Mouse (Mus musculus) neural tube, embryonic 12.5 days (tissue): ENCODE data around the gene Zbtb20. TPM values are rescaled to one million over a fixed set of nuclear protein-coding genes. Genes with fewer than 3 reads are reported as not detected.

Source experiments
- ATAC-seq: fragments of 200-750 bp; cut with Nextera tagmentation; 2 replicates; pipeline ENCODE4 v1.8.0; 2017; ENCODE audit warnings: low read depth, mild to moderate bottlenecking, moderate TSS enrichment, moderate library complexity; ENCODE audit not compliant: low FRiP score
- H3K27ac ChIP-seq: fragments of 300-500 bp; sonication (generic); 2 replicates; pipeline ENCODE4 v1.5.1; 2016
- H3K27me3 ChIP-seq: fragments of 300-500 bp; sonication (generic); replicated peaks from 2 replicates; pipeline ENCODE4 v1.6.1; 2016; ENCODE audit warnings: mild to moderate bottlenecking
- H3K36me3 ChIP-seq: fragments of 300-500 bp; sonication (generic); 2 replicates; pipeline ENCODE4 v1.6.1; 2016; ENCODE audit warnings: mild to moderate bottlenecking
- H3K4me1 ChIP-seq: fragments of 300-500 bp; sonication (generic); 2 replicates; pipeline ENCODE4 v1.6.1; 2016
- H3K4me2 ChIP-seq: fragments of 300-500 bp; sonication (generic); replicated peaks from 2 replicates; pipeline ENCODE4 v1.6.1; 2016; ENCODE audit warnings: mild to moderate bottlenecking
- H3K4me3 ChIP-seq: fragments of 300-500 bp; sonication (generic); 2 replicates; pipeline ENCODE4 v1.5.1; 2016
- H3K9ac ChIP-seq: fragments of 300-500 bp; sonication (generic); 2 replicates; pipeline ENCODE4 v1.6.1; 2016; ENCODE audit warnings: mild to moderate bottlenecking
- H3K9me3 ChIP-seq: fragments of 300-500 bp; sonication (generic); 2 replicates; pipeline ENCODE4 v1.6.1; 2016; ENCODE audit warnings: mild to moderate bottlenecking
- WGBS: fragments of 180-500 bp; shearing (Covaris S2); methylation state at CpG from one replicate; pipeline ENCODE4 v1.1.7; 2016; 5-methylcytosine and 5-hydroxymethylcytosine counted together
- polyA plus RNA-seq: library from polyadenylated mRNA; unstranded; fragments of >200 nt; fragmentation: Nextera tagmentation; extraction: Ambion mirVana; gene quantifications from 2 replicates; pipeline ENCODE4 v1.2.1, GENCODE M21; 2016

Gene Zbtb20
- polyA plus RNA-seq, 1 experiment from 2014 or later: 65.2 TPM

DNA sequence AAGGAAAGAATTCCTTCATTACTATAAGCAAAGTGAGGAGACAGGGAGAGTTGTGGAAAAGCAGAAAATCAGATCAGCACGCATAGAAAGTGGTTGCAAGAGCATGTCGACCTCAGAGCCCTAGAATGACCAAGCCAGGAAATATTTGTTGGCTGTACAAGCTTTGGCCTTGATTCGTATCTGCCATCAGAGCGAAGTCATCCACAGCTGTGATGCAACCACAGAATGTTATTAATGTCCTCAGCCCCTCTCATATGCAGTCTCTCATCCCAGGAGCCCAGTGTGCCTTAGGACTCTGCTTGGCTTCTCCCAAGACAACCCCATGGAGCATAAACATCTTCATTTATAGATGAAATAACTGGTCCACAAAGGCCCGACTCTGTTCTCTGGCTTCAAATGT, 716.4 kb downstream of the Zbtb20 start:
- H3K27me3 ChIP-seq: no peaks in the 10 kb centered on the region
- peaks cover 5% of the 10 kb centered on the region; the same call in 1 of the 2 replicates for H3K4me1 ChIP-seq
- H3K4me2 ChIP-seq: no peak overlapping the region
- H3K36me3 ChIP-seq: peaks cover 3% of the 10 kb centered on the region; the same call in 1 of the 2 replicates
- 76% methylated on average over 5 of the region's 5 CpGs for WGBS
- no peaks in the 10 kb centered on the region for H3K9me3 ChIP-seq
- no peak for ATAC-seq
- no peak overlapping the region for H3K4me3 ChIP-seq
- H3K9ac ChIP-seq: no peak overlapping the region
- H3K27ac ChIP-seq: no peak overlapping the region

DNA sequence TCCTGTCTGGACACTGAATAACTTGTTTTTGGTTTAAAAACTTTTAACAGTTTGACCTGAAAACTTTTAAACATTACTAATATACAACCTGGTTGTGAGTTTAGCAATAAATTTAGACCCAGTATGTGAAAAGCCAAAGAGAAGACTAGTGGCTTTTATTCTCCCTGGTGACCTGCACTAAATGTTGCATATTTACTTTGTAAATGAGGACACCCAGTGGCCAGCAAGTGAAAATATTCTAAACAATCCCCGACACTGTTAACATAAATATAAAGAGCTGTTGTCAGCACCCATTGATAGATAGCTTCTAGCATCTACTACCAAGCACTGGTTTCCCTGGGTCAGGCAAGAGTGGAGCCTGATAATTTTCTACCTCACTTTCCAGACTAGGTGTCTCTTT, 717.1 kb downstream of the Zbtb20 start:
- Histone ChIP-seq H3K27ac (no peak overlapping the region), H3K4me3 (no peak overlapping the region), H3K4me2 (no peak overlapping the region), H3K9ac (no peak overlapping the region), H3K27me3 (no peaks in the 10 kb centered on the region), H3K4me1 (peaks cover 5% of the 10 kb centered on the region; the same call in 1 of the 2 replicates), H3K9me3 (no peaks in the 10 kb centered on the region), H3K36me3 (peaks cover 3% of the 10 kb centered on the region; the same call in 1 of the 2 replicates)
- ATAC-seq: no peak
- WGBS: 0% methylated on average over 1 of the region's 1 CpGs

DNA sequence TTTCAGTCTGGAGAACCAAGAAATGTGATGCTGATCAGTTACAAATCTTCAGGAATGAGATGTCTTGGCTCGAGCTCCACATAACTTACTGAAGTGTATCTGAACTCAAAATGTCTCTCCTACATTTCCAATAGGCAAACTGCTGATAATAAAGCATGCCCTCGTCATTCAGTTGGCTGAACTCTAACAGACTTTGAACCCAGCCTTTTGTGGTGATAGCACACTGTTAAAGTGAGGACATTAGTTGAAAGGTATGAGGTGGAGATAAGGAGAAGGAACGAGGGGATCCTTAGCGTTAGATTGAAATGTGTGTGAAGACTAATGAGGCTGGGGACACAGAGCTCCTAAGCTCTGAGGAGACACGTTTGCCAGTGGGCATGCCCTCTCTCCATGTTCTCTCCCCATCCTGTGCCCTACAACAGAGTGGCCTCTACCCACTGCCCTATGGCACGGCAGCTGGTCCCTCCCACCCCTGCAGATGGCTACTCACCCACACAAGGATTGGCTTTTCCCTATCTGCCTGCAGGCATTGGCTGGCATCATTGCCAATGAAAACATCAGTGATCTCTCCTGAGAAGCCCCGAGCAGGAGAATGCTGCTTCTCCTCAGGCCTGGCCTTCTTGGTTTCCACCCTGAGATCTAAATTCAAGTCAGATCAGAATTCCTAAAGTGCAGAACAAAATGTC, 721.8 kb downstream of the Zbtb20 start:
- H3K9ac ChIP-seq: no peak overlapping the region
- no peak overlapping the region for H3K4me2 ChIP-seq
- peaks cover 13% of the 10 kb centered on the region; the same call in 1 of the 2 replicates for H3K36me3 ChIP-seq
- H3K27ac ChIP-seq: no peak overlapping the region
- ATAC-seq: no peak
- H3K9me3 ChIP-seq: no peaks in the 10 kb centered on the region
- 89% methylated on average over 7 of the region's 7 CpGs for WGBS
- H3K4me1 ChIP-seq: no peaks in the 10 kb centered on the region
- H3K4me3 ChIP-seq: no peak overlapping the region
- H3K27me3 ChIP-seq: no peaks in the 10 kb centered on the region

DNA sequence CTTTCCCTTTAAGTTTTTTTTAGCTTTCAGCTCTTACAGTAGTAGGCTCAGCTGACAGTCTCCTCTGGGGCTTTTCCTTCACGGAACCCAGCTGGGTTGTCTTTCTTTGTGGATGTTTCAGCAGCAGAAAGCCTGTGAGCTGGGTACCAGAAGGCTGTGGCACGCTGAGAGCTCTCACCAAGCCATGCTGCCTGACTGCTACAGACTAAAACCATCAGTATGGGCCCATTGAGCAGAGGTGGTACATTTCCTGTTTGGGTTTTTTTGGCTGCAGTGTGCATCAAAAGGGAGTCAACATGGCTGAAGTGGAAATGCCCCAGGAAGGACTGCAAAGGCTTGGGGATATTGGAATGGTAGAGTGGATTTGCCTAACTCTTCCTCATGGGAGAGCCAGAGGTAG, 724.0 kb downstream of the Zbtb20 start:
- peaks cover 15% of the 10 kb centered on the region for H3K4me1 ChIP-seq
- H3K27me3 ChIP-seq: no peaks in the 10 kb centered on the region
- no peak overlapping the region for H3K9ac ChIP-seq
- H3K4me3 ChIP-seq: no peak overlapping the region
- H3K27ac ChIP-seq: no peak overlapping the region
- no peak overlapping the region for H3K4me2 ChIP-seq
- ATAC-seq: no peak
- H3K36me3 ChIP-seq: peaks cover 10% of the 10 kb centered on the region; the same call in 1 of the 2 replicates
- 87% methylated on average over 2 of the region's 2 CpGs for WGBS
- H3K9me3 ChIP-seq: no peaks in the 10 kb centered on the region

DNA sequence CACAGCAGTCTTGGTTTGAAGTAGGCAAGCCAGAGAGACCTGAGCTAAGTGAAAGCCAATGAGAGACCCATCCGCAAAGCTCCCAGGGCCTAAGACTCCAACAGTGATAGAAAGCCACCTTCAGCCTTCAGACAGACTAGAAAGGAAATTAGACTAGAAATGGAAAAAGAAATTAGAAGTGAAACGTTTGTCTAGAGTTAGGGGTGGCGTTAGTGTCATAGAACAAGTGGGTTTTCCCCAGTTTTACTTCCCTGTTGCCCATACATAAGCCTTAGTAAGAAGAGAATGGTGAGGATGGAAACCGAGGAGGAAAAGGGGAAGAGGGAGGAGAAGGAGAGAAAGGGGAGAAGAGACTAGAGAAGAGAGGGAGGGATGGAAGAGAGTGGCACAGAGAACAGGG, 726.9 kb downstream of the Zbtb20 start:
- ATAC-seq: no peak
- 81% methylated on average over 4 of the region's 4 CpGs for WGBS
- H3K27ac ChIP-seq: no peak overlapping the region

DNA sequence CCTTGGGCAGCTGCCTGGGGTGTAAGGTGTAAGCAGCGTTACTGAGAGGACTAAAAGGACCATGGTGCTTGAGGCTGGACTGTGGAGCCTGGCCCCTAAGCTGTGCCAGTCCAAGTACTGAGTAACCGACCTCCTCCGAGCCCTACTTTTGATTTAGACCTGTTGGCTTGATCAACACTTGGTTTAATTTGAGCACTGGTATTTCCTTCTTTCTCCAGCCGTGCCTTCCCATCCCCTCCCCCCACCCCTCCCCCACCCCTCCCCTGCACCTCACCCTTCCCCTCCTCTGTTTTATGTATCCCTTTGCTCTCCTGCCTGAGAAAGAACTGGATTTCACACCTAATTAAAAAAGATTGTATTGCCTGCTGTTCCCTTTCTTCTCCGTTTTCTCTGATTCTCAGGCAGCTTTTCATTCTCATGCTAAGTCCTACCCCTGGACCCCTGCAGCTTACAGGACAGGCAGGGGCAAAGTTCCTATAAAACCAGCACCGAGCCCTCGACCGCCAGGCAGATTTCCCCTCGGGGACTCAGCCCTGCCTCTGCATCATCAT, 728.0 kb downstream of the Zbtb20 start:
- 0 out of 2 replicates have a peak overlapping the region, but pooled peaks have one; percentile 18 for H3K4me2 ChIP-seq
- H3K27ac ChIP-seq: no peak overlapping the region
- no peaks in the 10 kb centered on the region for H3K27me3 ChIP-seq

More for the DNA sequence above, 726.9 kb downstream of the Zbtb20 start:
- Histone ChIP-seq H3K36me3 (peaks cover 17% of the 10 kb centered on the region), H3K4me2 (no peak overlapping the region), H3K4me1 (peaks cover 20% of the 10 kb centered on the region), H3K4me3 (no peak overlapping the region), H3K9ac (no peak overlapping the region), H3K9me3 (peaks cover 6% of the 10 kb centered on the region; the same call in 1 of the 2 replicates), H3K27me3 (no peaks in the 10 kb centered on the region)

DNA sequence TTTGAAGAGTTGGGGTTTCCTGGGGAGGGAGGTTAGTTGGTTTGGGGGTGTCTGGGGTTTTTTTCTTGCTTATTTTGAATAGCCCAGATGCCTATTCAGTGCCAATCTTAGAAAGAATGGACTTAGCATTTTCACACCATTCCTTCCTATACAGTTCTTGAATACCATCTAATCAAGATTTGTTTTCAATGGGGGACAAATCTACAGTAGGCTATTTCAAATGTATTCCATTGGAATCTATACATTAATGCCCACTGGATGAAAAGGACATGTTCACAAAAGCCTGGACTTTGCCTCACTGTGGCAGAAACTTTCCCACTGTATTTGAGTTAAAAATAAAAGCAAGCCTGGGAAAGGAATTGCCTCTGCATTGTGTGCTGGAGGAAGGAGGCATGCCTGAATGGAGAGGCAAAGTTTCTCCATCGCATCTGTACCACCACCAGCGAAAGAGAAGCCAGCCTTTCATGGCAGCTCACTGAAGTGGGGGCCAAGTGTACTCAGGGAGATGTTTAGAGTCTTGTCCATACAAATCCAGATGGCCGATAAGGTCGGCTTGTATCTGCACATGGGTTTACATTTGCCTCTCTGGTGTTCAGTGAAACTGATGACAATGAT, 728.8 kb downstream of the Zbtb20 start:
- Histone ChIP-seq H3K36me3 (peaks cover 34% of the 10 kb centered on the region), H3K27me3 (no peaks in the 10 kb centered on the region), H3K9me3 (peaks cover 8% of the 10 kb centered on the region; the same call in 1 of the 2 replicates), H3K4me3 (no peak overlapping the region), H3K4me2 (no peak overlapping the region), H3K9ac (no peak overlapping the region), H3K27ac (no peak overlapping the region), H3K4me1 (peaks cover 20% of the 10 kb centered on the region)
- ATAC-seq: peak; percentile 54
- 25% methylated on average over 4 of the region's 4 CpGs for WGBS

More for the DNA sequence above, 728.0 kb downstream of the Zbtb20 start:
- peaks cover 8% of the 10 kb centered on the region; the same call in 1 of the 2 replicates for H3K9me3 ChIP-seq
- no peak overlapping the region for H3K4me3 ChIP-seq
- peaks cover 20% of the 10 kb centered on the region for H3K4me1 ChIP-seq
- H3K9ac ChIP-seq: no peak overlapping the region
- peak; percentile 91 for ATAC-seq
- 2% methylated on average over 9 of the region's 9 CpGs for WGBS
- H3K36me3 ChIP-seq: peaks cover 25% of the 10 kb centered on the region

DNA sequence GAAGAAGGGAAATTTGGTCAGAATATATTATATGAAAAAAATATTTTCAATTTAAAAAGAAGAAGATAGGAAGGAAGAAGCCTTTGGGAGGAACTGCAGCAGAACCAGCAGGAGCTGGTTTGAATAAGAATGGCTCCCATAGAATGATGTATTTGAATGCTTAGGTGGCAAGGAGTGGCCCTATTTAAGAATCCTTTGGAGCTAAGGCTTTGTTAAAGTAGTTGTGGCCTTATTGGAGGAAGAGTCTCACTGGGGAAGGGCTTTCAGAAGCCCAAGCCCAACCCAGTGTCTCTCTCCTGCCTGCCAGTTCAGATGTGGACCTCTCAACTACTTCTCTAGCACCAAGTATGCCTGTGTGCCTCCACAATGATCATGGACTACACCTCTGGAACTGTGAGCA, 731.4 kb downstream of the Zbtb20 start:
- ATAC-seq: no peak
- H3K27me3 ChIP-seq: no peaks in the 10 kb centered on the region
- peaks cover 45% of the 10 kb centered on the region for H3K36me3 ChIP-seq
- H3K9me3 ChIP-seq: peaks cover 8% of the 10 kb centered on the region; the same call in 1 of the 2 replicates
- no peak overlapping the region for H3K4me2 ChIP-seq
- no peak overlapping the region for H3K4me3 ChIP-seq
- peaks cover 20% of the 10 kb centered on the region for H3K4me1 ChIP-seq
- no peak overlapping the region for H3K27ac ChIP-seq
- H3K9ac ChIP-seq: no peak overlapping the region

DNA sequence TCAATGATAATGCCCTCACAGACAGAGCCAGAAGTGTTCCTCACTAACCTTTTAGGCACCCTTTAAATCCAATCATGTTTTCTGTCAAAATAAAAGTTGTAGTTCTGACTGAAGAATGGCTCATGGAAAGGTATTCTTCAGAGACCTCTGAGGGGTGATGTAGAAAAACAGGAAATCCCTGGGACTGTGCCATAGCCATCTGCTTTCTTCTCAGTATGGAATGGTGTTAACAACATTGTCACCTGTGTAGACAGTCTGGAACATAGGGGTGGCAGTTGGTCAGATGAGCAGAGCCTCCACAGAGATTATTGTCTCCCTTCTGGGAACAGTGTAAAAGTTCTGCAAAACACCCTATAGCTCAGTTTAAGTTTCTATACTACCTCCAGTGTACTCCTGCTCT, 732.4 kb downstream of the Zbtb20 start:
- Histone ChIP-seq H3K9ac (no peak overlapping the region), H3K36me3 (peaks cover 51% of the 10 kb centered on the region), H3K9me3 (peaks cover 8% of the 10 kb centered on the region; the same call in 1 of the 2 replicates), H3K4me1 (peaks cover 20% of the 10 kb centered on the region), H3K4me3 (no peak overlapping the region), H3K4me2 (no peak overlapping the region), H3K27ac (no peak overlapping the region), H3K27me3 (no peaks in the 10 kb centered on the region)
- ATAC-seq: no peak

DNA sequence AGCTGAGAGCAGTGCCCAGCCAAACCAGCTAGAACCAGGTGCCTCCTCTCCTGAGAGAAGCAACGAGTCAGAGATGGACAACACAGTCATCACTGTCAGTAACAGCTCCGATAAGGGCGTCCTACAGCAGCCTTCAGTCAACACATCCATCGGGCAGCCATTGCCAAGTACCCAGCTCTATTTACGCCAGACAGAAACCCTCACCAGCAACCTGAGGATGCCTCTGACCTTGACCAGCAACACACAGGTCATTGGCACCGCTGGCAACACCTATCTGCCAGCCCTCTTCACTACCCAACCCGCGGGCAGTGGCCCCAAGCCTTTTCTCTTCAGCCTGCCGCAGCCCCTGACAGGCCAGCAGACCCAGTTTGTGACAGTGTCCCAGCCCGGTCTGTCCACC, 734.7 kb downstream of the Zbtb20 start:
- Histone ChIP-seq H3K27ac (no peak overlapping the region), H3K4me2 (no peak overlapping the region), H3K4me3 (no peak overlapping the region), H3K4me1 (peaks cover 2% of the 10 kb centered on the region; the same call in 1 of the 2 replicates), H3K9me3 (peaks cover 8% of the 10 kb centered on the region; the same call in 1 of the 2 replicates), H3K27me3 (no peaks in the 10 kb centered on the region), H3K9ac (no peak overlapping the region), H3K36me3 (peaks cover 51% of the 10 kb centered on the region)
- 93% methylated on average over 10 of the region's 10 CpGs for WGBS
- no peak for ATAC-seq

DNA sequence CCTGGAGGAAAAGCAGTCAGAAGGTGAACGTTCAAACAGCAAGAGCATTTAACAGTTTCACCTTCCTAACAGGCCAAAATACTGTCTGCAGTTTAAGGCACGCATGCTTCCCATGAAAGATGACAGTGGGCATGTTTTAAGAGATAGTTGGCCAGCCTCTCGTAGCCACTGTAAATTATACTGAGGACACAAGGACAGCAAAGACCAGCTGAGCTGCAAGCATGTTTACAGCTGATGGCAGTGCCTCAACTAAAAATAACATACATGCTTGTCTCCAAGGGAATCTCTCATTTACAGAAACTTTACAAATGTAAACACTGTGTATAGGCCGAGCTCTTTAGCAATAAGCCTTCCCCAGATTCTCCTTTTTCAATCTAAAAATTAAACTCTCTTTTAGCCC, 740.7 kb downstream of the Zbtb20 start:
- Histone ChIP-seq H3K4me2 (no peak overlapping the region), H3K9me3 (no peaks in the 10 kb centered on the region), H3K4me3 (no peak overlapping the region), H3K27me3 (no peaks in the 10 kb centered on the region), H3K9ac (no peak overlapping the region), H3K4me1 (no peaks in the 10 kb centered on the region), H3K27ac (no peak overlapping the region), H3K36me3 (peaks cover 29% of the 10 kb centered on the region)
- no peak for ATAC-seq
- WGBS: 67% methylated on average over 4 of the region's 4 CpGs

DNA sequence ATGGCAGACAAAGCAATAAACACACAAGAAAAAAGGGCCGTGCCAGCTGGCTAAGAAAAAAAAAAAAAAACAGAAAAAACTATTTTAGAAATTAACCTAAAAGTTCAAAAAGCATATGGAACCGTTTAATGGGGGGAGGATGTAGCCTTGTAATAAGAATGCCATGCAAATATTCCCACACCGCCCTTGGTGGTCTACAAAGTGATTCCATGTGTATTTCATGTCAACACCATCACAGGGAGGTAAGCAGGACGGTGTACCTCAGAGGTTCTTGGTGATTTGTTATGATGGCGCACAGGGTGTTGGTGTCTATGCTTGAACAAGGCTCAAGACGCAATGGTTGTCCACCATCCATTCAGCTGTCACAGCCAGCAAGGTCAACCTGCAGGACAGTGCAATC, 741.7 kb downstream of the Zbtb20 start:
- Histone ChIP-seq H3K27me3 (no peaks in the 10 kb centered on the region), H3K36me3 (peaks cover 22% of the 10 kb centered on the region), H3K9ac (no peak overlapping the region), H3K4me2 (no peak overlapping the region), H3K4me1 (no peaks in the 10 kb centered on the region), H3K4me3 (no peak overlapping the region), H3K27ac (no peak overlapping the region), H3K9me3 (no peaks in the 10 kb centered on the region)
- WGBS: 82% methylated on average over 6 of the region's 6 CpGs
- no peak for ATAC-seq
